Mouse (Mus musculus) midbrain, embryonic 16.5 days (tissue): ENCODE measurements at regions not wholly inside any gene's neighbourhood (a gene's known extent, or its start where the extent isn't known, plus 50 kb on each side); places are given as distances from the start of the nearest gene placed in this dataset.
"Not testable (repeated sequence)": the region's sequence is repeated elsewhere in the genome, so short reads cannot be mapped to it uniquely, and the experiment has no call there.

Experiments
- ATAC-seq: fragments of 200-750 bp; cut with Nextera tagmentation; 2 replicates; pipeline ENCODE4 v1.8.0; 2017; ENCODE audit warnings: moderate TSS enrichment
- H3K27ac ChIP-seq: fragments of 300-500 bp; sonication (generic); 2 replicates; pipeline ENCODE4 v1.5.1; 2014; ENCODE audit warnings: mild to moderate bottlenecking, low read length, mixed read lengths
- H3K27me3 ChIP-seq: fragments of 300-500 bp; sonication (generic); 2 replicates; pipeline ENCODE4 v1.6.1; 2014; ENCODE audit warnings: low read depth, low read length, mixed read lengths; ENCODE audit not compliant: control insufficient read depth, insufficient read depth
- H3K36me3 ChIP-seq: fragments of 300-500 bp; sonication (generic); 2 replicates; pipeline ENCODE4 v1.6.1; 2014; ENCODE audit warnings: mild to moderate bottlenecking, low read length, moderate library complexity, mixed read lengths; ENCODE audit not compliant: control insufficient read depth, insufficient read depth
- H3K4me1 ChIP-seq: fragments of 300-500 bp; sonication (generic); 2 replicates; pipeline ENCODE4 v1.6.1; 2014; ENCODE audit warnings: mild to moderate bottlenecking, low read length, mixed read lengths; ENCODE audit not compliant: control insufficient read depth, insufficient read depth
- H3K4me2 ChIP-seq: fragments of 300-500 bp; sonication (generic); 2 replicates; pipeline ENCODE4 v1.6.1; 2014; ENCODE audit warnings: mild to moderate bottlenecking, low read length, mixed read lengths
- H3K4me3 ChIP-seq: fragments of 300-500 bp; sonication (generic); 2 replicates; pipeline ENCODE4 v1.5.1; 2014; ENCODE audit warnings: low read depth, mild to moderate bottlenecking, low read length, moderate library complexity, mixed read lengths
- H3K9ac ChIP-seq: fragments of 300-500 bp; sonication (generic); 2 replicates; pipeline ENCODE4 v1.6.1; 2014; ENCODE audit warnings: low read depth, low read length, mixed read lengths
- H3K9me3 ChIP-seq: fragments of 300-500 bp; sonication (generic); replicated peaks from 2 replicates; pipeline ENCODE4 v1.6.1; 2014; ENCODE audit warnings: mild to moderate bottlenecking, low read length, mixed read lengths; ENCODE audit not compliant: control insufficient read depth, poor library complexity, severe bottlenecking
- WGBS: fragments of 180-500 bp; shearing (Covaris S2); extraction: QIAGEN DNeasy Blood & Tissue Kit; methylation state at CpG from one replicate; pipeline ENCODE4 v1.1.7; 2014; 5-methylcytosine and 5-hydroxymethylcytosine counted together

- H3K9ac ChIP-seq, result no peak overlapping the region
- no peaks in the 10 kb centered on the region for H3K27me3 ChIP-seq
- H3K9me3 ChIP-seq, result 0 out of 2 replicates have a peak, but pooled peaks cover 2% of the 10 kb centered on the region
- H3K4me3 ChIP-seq, result no peak overlapping the region
- no peaks in the 10 kb centered on the region for H3K36me3 ChIP-seq
- no peak overlapping the region for H3K4me2 ChIP-seq
- no peak overlapping the region for H3K27ac ChIP-seq
- no peak for ATAC-seq
- 84% methylated on average over 1 of the region's 1 CpGs for WGBS
- no peaks in the 10 kb centered on the region for H3K4me1 ChIP-seq
These were observed 97.4 kb upstream of the Dock11 start for GRCm38 (mm10) chrX:35791273-35791672.

GRCm38 (mm10) chrX:35813206-35813605 lies 75.4 kb upstream of the Dock11 start:
- ATAC-seq, result no peak
- Histone ChIP-seq H3K9me3 (no peaks in the 10 kb centered on the region), H3K27ac (no peak overlapping the region), H3K4me1 (no peaks in the 10 kb centered on the region), H3K4me3 (no peak overlapping the region), H3K36me3 (no peaks in the 10 kb centered on the region), H3K27me3 (no peaks in the 10 kb centered on the region), H3K9ac (no peak overlapping the region), H3K4me2 (no peak overlapping the region)
- WGBS, result 40% methylated on average over 2 of the region's 2 CpGs

DNA sequence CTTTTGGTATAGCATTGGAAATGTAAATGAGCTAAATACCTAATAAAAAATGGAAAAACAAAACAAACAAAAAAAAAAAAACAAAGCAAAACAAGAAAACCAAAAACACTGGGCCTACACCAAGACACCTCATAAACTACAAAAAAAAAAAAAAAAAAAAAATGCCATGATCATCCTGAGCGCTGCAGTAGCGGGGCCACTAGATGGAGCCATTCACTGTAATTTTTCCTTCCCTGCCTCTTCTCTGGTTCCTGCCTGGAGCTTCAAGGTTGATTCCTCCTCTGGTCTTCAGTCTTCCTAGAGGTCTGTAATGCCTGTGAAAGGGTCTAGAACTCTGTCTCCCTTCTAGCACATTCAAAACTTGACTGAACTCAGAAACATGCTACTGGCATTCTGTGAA lies 54.2 kb upstream of the Dock11 start:
- H3K4me1 ChIP-seq, H3K4me3 ChIP-seq, H3K4me2 ChIP-seq, H3K27ac ChIP-seq, H3K27me3 ChIP-seq, H3K36me3 ChIP-seq, H3K9ac ChIP-seq, H3K9me3 ChIP-seq: not testable (repeated sequence)
- WGBS, result 0% methylated on average over 2 of the region's 2 CpGs
- ATAC-seq, result peak; percentile 67; the same call in 1 of the 2 replicates

DNA sequence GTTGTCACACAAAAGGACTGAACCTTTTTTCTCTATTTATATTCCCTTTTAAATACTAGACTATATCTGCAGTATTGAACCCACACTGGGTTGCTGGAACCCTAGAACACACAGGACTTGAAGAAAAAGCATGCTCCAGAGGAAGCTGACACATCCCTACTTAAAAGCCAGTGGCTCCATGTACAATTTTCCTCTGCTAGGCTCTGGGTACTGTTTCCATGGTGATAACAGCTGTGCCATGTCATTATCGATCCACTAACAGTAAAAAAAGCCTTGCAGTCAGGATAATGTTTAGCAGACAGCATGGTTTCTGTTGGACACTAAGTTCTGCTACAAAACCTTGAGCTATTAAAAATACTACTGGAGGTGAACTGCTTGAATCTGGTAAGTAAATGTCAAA lies 50.6 kb upstream of the Dock11 start:
- no peaks in the 10 kb centered on the region for H3K27me3 ChIP-seq
- H3K36me3 ChIP-seq, result no peaks in the 10 kb centered on the region
- peak; percentile 71; the same call in 1 of the 2 replicates for ATAC-seq
- no peak overlapping the region for H3K4me3 ChIP-seq
- H3K27ac ChIP-seq, result no peak overlapping the region
- H3K9ac ChIP-seq, result no peak overlapping the region
- no peak overlapping the region for H3K4me2 ChIP-seq
- no peaks in the 10 kb centered on the region for H3K9me3 ChIP-seq
- WGBS, result 50% methylated on average over 1 of the region's 1 CpGs
- H3K4me1 ChIP-seq, result no peaks in the 10 kb centered on the region
